Mouse (Mus musculus): ENCODE measurements around the gene Flnb. TPM values are rescaled to one million over a fixed set of nuclear protein-coding genes. Genes with fewer than 3 reads are reported as not detected.

The Flnb gene
- polyA plus RNA-seq, 1 experiment from 2014 or later, result 19.8 TPM

GRCm38 (mm10) chr14:7807711-7808110, 10.0 kb upstream of the Flnb start:
- 0 out of 2 replicates have a peak, but pooled peaks cover 8% of the 10 kb centered on the region for H3K4me1 ChIP-seq (replicated peaks)
- H3K36me3 ChIP-seq, result no peaks in the 10 kb centered on the region
- no peak overlapping the region for H3K27ac ChIP-seq
- 75% methylated on average over 4 of the region's 4 CpGs for WGBS
- DNase-seq (ENCODE audit: low spot score), result no peak
- no peak overlapping the region for H3K4me3 ChIP-seq
- H3K27me3 ChIP-seq (ENCODE audit: insufficient read depth, poor library complexity, severe bottlenecking), result no peaks in the 10 kb centered on the region
- no peaks in the 10 kb centered on the region for H3K9me3 ChIP-seq

GRCm38 (mm10) chr14:7808501-7808981, 9.2 kb upstream of the Flnb start:
- DNase-seq (ENCODE audit: low spot score), result no peak
- WGBS, result 76% methylated on average over 11 of the region's 11 CpGs
- Histone ChIP-seq H3K27ac (no peak overlapping the region), H3K4me3 (no peak overlapping the region), H3K9me3 (no peaks in the 10 kb centered on the region), H3K36me3 (no peaks in the 10 kb centered on the region), H3K4me1 (replicated peaks) (0 out of 2 replicates have a peak, but pooled peaks cover 7% of the 10 kb centered on the region), H3K27me3 (ENCODE audit: insufficient read depth, poor library complexity, severe bottlenecking) (no peaks in the 10 kb centered on the region)

GRCm38 (mm10) chr14:7809043-7809955, 8.5 kb upstream of the Flnb start:
- Histone ChIP-seq H3K36me3 (no peaks in the 10 kb centered on the region), H3K4me1 (replicated peaks) (0 out of 2 replicates have a peak, but pooled peaks cover 2% of the 10 kb centered on the region), H3K4me3 (no peak overlapping the region), H3K9me3 (no peaks in the 10 kb centered on the region), H3K27ac (no peak overlapping the region), H3K27me3 (ENCODE audit: insufficient read depth, poor library complexity, severe bottlenecking) (no peaks in the 10 kb centered on the region)
- 86% methylated on average over 12 of the region's 12 CpGs for WGBS
- no peak for DNase-seq (ENCODE audit: low spot score)

- WGBS, result under 1% methylated on average over 36 of the region's 36 CpGs
- Histone ChIP-seq H3K27me3 (ENCODE audit: insufficient read depth, poor library complexity, severe bottlenecking) (peaks cover 8% of the 10 kb centered on the region; the same call in 1 of the 2 replicates), H3K4me3 (peak overlapping the region; percentile 75), H3K36me3 (no peaks in the 10 kb centered on the region), H3K4me1 (replicated peaks) (peaks cover 40% of the 10 kb centered on the region), H3K27ac (peak overlapping the region; percentile 86), H3K9me3 (no peaks in the 10 kb centered on the region)
- peak; percentile 51 for DNase-seq (ENCODE audit: low spot score)
Measured at GRCm38 (mm10) chr14:7818463-7819121, 835 bp downstream of the Flnb start.

- peaks cover 43% of the 10 kb centered on the region for H3K4me1 ChIP-seq (replicated peaks)
- no peak for DNase-seq (ENCODE audit: low spot score)
Measured at GRCm38 (mm10) chr14:7819446-7819845, 1.7 kb downstream of the Flnb start.

GRCm38 (mm10) chr14:7821341-7821740, 3.6 kb downstream of the Flnb start:
- no peaks in the 10 kb centered on the region for H3K36me3 ChIP-seq
- 77% methylated on average over 8 of the region's 8 CpGs for WGBS
- H3K9me3 ChIP-seq, result no peaks in the 10 kb centered on the region
- peaks cover 62% of the 10 kb centered on the region for H3K4me1 ChIP-seq (replicated peaks)
- peaks cover 8% of the 10 kb centered on the region; the same call in 1 of the 2 replicates for H3K27me3 ChIP-seq (ENCODE audit: insufficient read depth, poor library complexity, severe bottlenecking)
- no peak overlapping the region for H3K27ac ChIP-seq
- DNase-seq (ENCODE audit: low spot score), result no peak
- no peak overlapping the region for H3K4me3 ChIP-seq

More at GRCm38 (mm10) chr14:7819446-7819845, 1.7 kb downstream of the Flnb start:
- Histone ChIP-seq H3K4me3 (peak overlapping the region; percentile 75), H3K27ac (no peak overlapping the region; the same call in 1 of the 2 replicates), H3K9me3 (no peaks in the 10 kb centered on the region), H3K27me3 (ENCODE audit: insufficient read depth, poor library complexity, severe bottlenecking) (peaks cover 8% of the 10 kb centered on the region; the same call in 1 of the 2 replicates), H3K36me3 (no peaks in the 10 kb centered on the region)
- WGBS, result 76% methylated on average over 5 of the region's 5 CpGs

- Histone ChIP-seq H3K27ac (peak overlapping the region; percentile 62), H3K4me1 (replicated peaks) (peaks cover 65% of the 10 kb centered on the region)
Measured at GRCm38 (mm10) chr14:7822693-7823092, 4.9 kb downstream of the Flnb start.

GRCm38 (mm10) chr14:7824651-7825268, 7.0 kb downstream of the Flnb start:
- Histone ChIP-seq H3K27me3 (ENCODE audit: insufficient read depth, poor library complexity, severe bottlenecking) (0 out of 2 replicates have a peak, but pooled peaks cover 1% of the 10 kb centered on the region), H3K27ac (no peak overlapping the region), H3K9me3 (no peaks in the 10 kb centered on the region), H3K4me1 (replicated peaks) (peaks cover 49% of the 10 kb centered on the region), H3K4me3 (no peak overlapping the region), H3K36me3 (no peaks in the 10 kb centered on the region)
- 75% methylated on average over 8 of the region's 8 CpGs for WGBS
- no peak for DNase-seq (ENCODE audit: low spot score)

More at GRCm38 (mm10) chr14:7822693-7823092, 4.9 kb downstream of the Flnb start:
- Histone ChIP-seq H3K27me3 (ENCODE audit: insufficient read depth, poor library complexity, severe bottlenecking) (peaks cover 8% of the 10 kb centered on the region; the same call in 1 of the 2 replicates), H3K9me3 (no peaks in the 10 kb centered on the region), H3K36me3 (no peaks in the 10 kb centered on the region), H3K4me3 (no peak overlapping the region)
- 39% methylated on average over 7 of the region's 7 CpGs for WGBS
- DNase-seq (ENCODE audit: low spot score), result peak; percentile 78

GRCm38 (mm10) chr14:7826151-7826937, 8.6 kb downstream of the Flnb start:
- Histone ChIP-seq H3K4me3 (no peak overlapping the region), H3K27ac (peak overlapping the region; percentile 84), H3K27me3 (ENCODE audit: insufficient read depth, poor library complexity, severe bottlenecking) (no peaks in the 10 kb centered on the region), H3K4me1 (replicated peaks) (peaks cover 34% of the 10 kb centered on the region), H3K36me3 (no peaks in the 10 kb centered on the region), H3K9me3 (no peaks in the 10 kb centered on the region)
- WGBS, result 41% methylated on average over 10 of the region's 10 CpGs
- DNase-seq (ENCODE audit: low spot score), result peak; percentile 35

GRCm38 (mm10) chr14:7829181-7829580, 11.4 kb downstream of the Flnb start:
- H3K9me3 ChIP-seq, result no peaks in the 10 kb centered on the region
- H3K27me3 ChIP-seq (ENCODE audit: insufficient read depth, poor library complexity, severe bottlenecking), result no peaks in the 10 kb centered on the region
- 92% methylated on average over 2 of the region's 2 CpGs for WGBS
- peaks cover 33% of the 10 kb centered on the region for H3K4me1 ChIP-seq (replicated peaks)
- no peaks in the 10 kb centered on the region for H3K36me3 ChIP-seq
- no peak for DNase-seq (ENCODE audit: low spot score)
- H3K4me3 ChIP-seq, result no peak overlapping the region
- H3K27ac ChIP-seq, result no peak overlapping the region

- H3K27ac ChIP-seq, result no peak overlapping the region
Measured at GRCm38 (mm10) chr14:7831770-7832439, 14.1 kb downstream of the Flnb start.

More at GRCm38 (mm10) chr14:7831770-7832439, 14.1 kb downstream of the Flnb start:
- DNase-seq (ENCODE audit: low spot score), result no peak
- Histone ChIP-seq H3K4me1 (replicated peaks) (peaks cover 8% of the 10 kb centered on the region; the same call in 1 of the 2 replicates), H3K27me3 (ENCODE audit: insufficient read depth, poor library complexity, severe bottlenecking) (no peaks in the 10 kb centered on the region), H3K4me3 (no peak overlapping the region), H3K36me3 (no peaks in the 10 kb centered on the region), H3K9me3 (no peaks in the 10 kb centered on the region)
- 74% methylated on average over 1 of the region's 1 CpGs for WGBS

All from hindbrain, embryonic 10.5 days (tissue).